Mouse (Mus musculus): ENCODE measurements around the gene Kcnq4. TPM values are rescaled to one million over a fixed set of nuclear protein-coding genes. Genes with fewer than 3 reads are reported as not detected.

Gene Kcnq4
- polyA plus RNA-seq, 1 experiment from 2014 or later: 4.7 TPM

DNA sequence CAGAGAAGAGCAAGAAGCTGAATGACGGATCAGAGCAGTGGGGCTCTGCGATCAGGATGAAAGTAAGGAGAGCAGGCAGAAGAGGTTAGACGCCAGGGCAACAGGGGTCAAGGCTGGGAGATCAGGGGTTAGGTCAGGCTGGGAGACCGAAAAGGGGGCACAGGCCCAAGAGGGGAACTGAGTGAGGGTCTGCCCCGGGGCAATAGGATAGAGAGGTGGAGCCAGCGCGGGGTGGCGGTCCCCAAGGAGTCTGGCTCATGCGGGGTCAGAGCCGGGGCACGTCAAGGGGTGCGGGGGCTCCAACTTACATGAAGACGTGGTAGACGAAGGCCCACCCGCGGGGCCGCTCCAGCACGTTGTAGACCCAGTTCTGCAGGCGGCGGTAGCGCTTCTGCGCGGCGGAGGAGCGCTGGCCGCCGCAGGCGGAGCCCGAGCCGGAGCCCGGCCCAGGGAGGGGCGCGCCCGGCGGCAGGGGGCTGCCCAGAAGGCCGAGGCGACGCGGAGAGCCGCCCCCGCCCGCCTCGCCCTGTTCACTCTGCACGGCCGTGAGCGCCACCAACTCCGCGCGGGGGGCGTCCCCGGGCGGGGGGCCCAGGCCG is 1.8 kb downstream of the Kcnq4 start:
- Histone ChIP-seq H3K36me3 (ENCODE audit: control insufficient read depth, insufficient read depth, low read length) (no peaks in the 10 kb centered on the region), H3K9me3 (ENCODE audit: control insufficient read depth, low read length) (no peaks in the 10 kb centered on the region), H3K27me3 (ENCODE audit: control insufficient read depth, insufficient read depth, low read depth, low read length) (peaks cover 44% of the 10 kb centered on the region), H3K4me1 (replicated peaks; ENCODE audit: control insufficient read depth, insufficient read depth, low read length) (peaks cover 9% of the 10 kb centered on the region), H3K9ac (ENCODE audit: low read length) (peak overlapping the region; percentile 67), H3K27ac (ENCODE audit: low read length) (no peak overlapping the region), H3K4me3 (ENCODE audit: low read length) (peak overlapping the region; percentile 70), H3K4me2 (ENCODE audit: low read depth, low read length) (peak overlapping the region; percentile 100)
- WGBS: 4% methylated on average over 40 of the region's 53 CpGs
- peak; percentile 61 for ATAC-seq (ENCODE audit: low read depth)

- H3K4me1 ChIP-seq (replicated peaks; ENCODE audit: control insufficient read depth, insufficient read depth, low read length): peaks cover 9% of the 10 kb centered on the region
- peaks cover 44% of the 10 kb centered on the region for H3K27me3 ChIP-seq (ENCODE audit: control insufficient read depth, insufficient read depth, low read depth, low read length)
- H3K9ac ChIP-seq (ENCODE audit: low read length): peak overlapping the region; percentile 67; the same call in 1 of the 2 replicates
- WGBS: 40% methylated on average over 10 of the region's 10 CpGs
- H3K36me3 ChIP-seq (ENCODE audit: control insufficient read depth, insufficient read depth, low read length): no peaks in the 10 kb centered on the region
- peak overlapping the region; percentile 70 for H3K4me3 ChIP-seq (ENCODE audit: low read length)
- H3K27ac ChIP-seq (ENCODE audit: low read length): no peak overlapping the region
- H3K9me3 ChIP-seq (ENCODE audit: control insufficient read depth, low read length): no peaks in the 10 kb centered on the region
- no peak for ATAC-seq (ENCODE audit: low read depth)
- H3K4me2 ChIP-seq (ENCODE audit: low read depth, low read length): peak overlapping the region; percentile 100
Measured at GRCm38 (mm10) chr4:120745731-120746551, 2.5 kb downstream of the Kcnq4 start.

- H3K27ac ChIP-seq (ENCODE audit: low read length): no peak overlapping the region
- ATAC-seq (ENCODE audit: low read depth): no peak; the same call in 1 of the 2 replicates
- H3K9ac ChIP-seq (ENCODE audit: low read length): no peak overlapping the region
- no peak overlapping the region for H3K4me2 ChIP-seq (ENCODE audit: low read depth, low read length)
- H3K9me3 ChIP-seq (ENCODE audit: control insufficient read depth, low read length): no peaks in the 10 kb centered on the region
- no peak overlapping the region for H3K4me3 ChIP-seq (ENCODE audit: low read length)
- H3K27me3 ChIP-seq (ENCODE audit: control insufficient read depth, insufficient read depth, low read depth, low read length): peaks cover 26% of the 10 kb centered on the region
- peaks cover 7% of the 10 kb centered on the region for H3K4me1 ChIP-seq (replicated peaks; ENCODE audit: control insufficient read depth, insufficient read depth, low read length)
- H3K36me3 ChIP-seq (ENCODE audit: control insufficient read depth, insufficient read depth, low read length): no peaks in the 10 kb centered on the region
- 38% methylated on average over 3 of the region's 3 CpGs for WGBS
Measured at GRCm38 (mm10) chr4:120743636-120744035, 4.8 kb downstream of the Kcnq4 start.

GRCm38 (mm10) chr4:120741303-120741702 is 7.1 kb downstream of the Kcnq4 start:
- no peak overlapping the region for H3K9ac ChIP-seq (ENCODE audit: low read length)
- H3K4me2 ChIP-seq (ENCODE audit: low read depth, low read length): no peak overlapping the region
- H3K4me3 ChIP-seq (ENCODE audit: low read length): no peak overlapping the region
- ATAC-seq (ENCODE audit: low read depth): peak; percentile 53; the same call in 1 of the 2 replicates
- no peaks in the 10 kb centered on the region for H3K9me3 ChIP-seq (ENCODE audit: control insufficient read depth, low read length)
- peaks cover 4% of the 10 kb centered on the region for H3K4me1 ChIP-seq (replicated peaks; ENCODE audit: control insufficient read depth, insufficient read depth, low read length)
- H3K27ac ChIP-seq (ENCODE audit: low read length): no peak overlapping the region
- peaks cover 6% of the 10 kb centered on the region; the same call in 1 of the 2 replicates for H3K27me3 ChIP-seq (ENCODE audit: control insufficient read depth, insufficient read depth, low read depth, low read length)
- H3K36me3 ChIP-seq (ENCODE audit: control insufficient read depth, insufficient read depth, low read length): no peaks in the 10 kb centered on the region
- 76% methylated on average over 6 of the region's 6 CpGs for WGBS

GRCm38 (mm10) chr4:120734012-120734622 is 14.3 kb downstream of the Kcnq4 start:
- H3K4me3 ChIP-seq (ENCODE audit: low read length): no peak overlapping the region
- peaks cover 17% of the 10 kb centered on the region for H3K4me1 ChIP-seq (replicated peaks; ENCODE audit: control insufficient read depth, insufficient read depth, low read length)
- no peak overlapping the region for H3K4me2 ChIP-seq (ENCODE audit: low read depth, low read length)
- ATAC-seq (ENCODE audit: low read depth): no peak
- H3K36me3 ChIP-seq (ENCODE audit: control insufficient read depth, insufficient read depth, low read length): no peaks in the 10 kb centered on the region
- no peak overlapping the region for H3K9ac ChIP-seq (ENCODE audit: low read length)
- WGBS: 74% methylated on average over 5 of the region's 5 CpGs
- H3K27me3 ChIP-seq (ENCODE audit: control insufficient read depth, insufficient read depth, low read depth, low read length): 0 out of 2 replicates have a peak, but pooled peaks cover 2% of the 10 kb centered on the region
- no peaks in the 10 kb centered on the region for H3K9me3 ChIP-seq (ENCODE audit: control insufficient read depth, low read length)
- H3K27ac ChIP-seq (ENCODE audit: low read length): no peak overlapping the region

- ATAC-seq (ENCODE audit: low read depth): no peak
- no peak overlapping the region for H3K4me2 ChIP-seq (ENCODE audit: low read depth, low read length)
- 44% methylated on average over 6 of the region's 6 CpGs for WGBS
- no peak overlapping the region for H3K4me3 ChIP-seq (ENCODE audit: low read length)
- H3K27ac ChIP-seq (ENCODE audit: low read length): no peak overlapping the region
- H3K9ac ChIP-seq (ENCODE audit: low read length): no peak overlapping the region
- H3K4me1 ChIP-seq (replicated peaks; ENCODE audit: control insufficient read depth, insufficient read depth, low read length): peaks cover 17% of the 10 kb centered on the region
- no peaks in the 10 kb centered on the region for H3K36me3 ChIP-seq (ENCODE audit: control insufficient read depth, insufficient read depth, low read length)
- 0 out of 2 replicates have a peak, but pooled peaks cover 2% of the 10 kb centered on the region for H3K27me3 ChIP-seq (ENCODE audit: control insufficient read depth, insufficient read depth, low read depth, low read length)
- H3K9me3 ChIP-seq (ENCODE audit: control insufficient read depth, low read length): no peaks in the 10 kb centered on the region
Measured at GRCm38 (mm10) chr4:120732737-120733136, 15.7 kb downstream of the Kcnq4 start.

DNA sequence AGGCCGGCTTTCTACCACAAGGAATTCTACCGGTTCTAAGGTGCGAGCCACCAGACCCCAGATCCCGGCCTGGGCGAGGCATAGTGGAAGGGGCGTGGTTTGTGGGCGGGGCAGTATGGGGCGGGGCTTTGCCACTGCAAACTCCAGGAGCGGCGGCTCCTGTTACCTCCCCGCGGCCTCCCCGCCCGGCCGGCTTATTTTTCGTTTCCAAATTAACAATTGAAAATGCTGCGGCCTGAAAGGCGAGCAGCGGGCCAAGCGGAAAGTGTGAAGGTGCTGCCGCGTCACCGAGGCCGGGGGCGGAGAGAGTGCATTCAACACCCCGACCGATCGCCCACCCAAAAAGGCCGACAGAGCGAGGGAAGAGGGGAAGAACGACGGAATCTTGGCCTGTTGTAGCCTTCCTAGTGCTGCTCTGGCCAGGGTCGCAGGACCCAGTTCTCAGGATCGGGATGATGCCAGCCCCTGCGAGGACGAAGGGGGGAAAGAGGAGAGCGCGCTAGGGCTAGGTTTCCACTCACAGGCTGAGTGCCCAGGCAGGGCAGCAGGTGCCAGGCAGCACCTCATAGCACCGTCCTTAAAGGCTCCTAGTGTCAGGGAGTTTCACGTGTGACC is 17.3 kb downstream of the Kcnq4 start:
- ATAC-seq (ENCODE audit: low read depth): peak; percentile 85
- peak overlapping the region; percentile 62 for H3K4me3 ChIP-seq (ENCODE audit: low read length)
- peak overlapping the region; percentile 96 for H3K4me2 ChIP-seq (ENCODE audit: low read depth, low read length)
- 0 out of 2 replicates have a peak, but pooled peaks cover 2% of the 10 kb centered on the region for H3K27me3 ChIP-seq (ENCODE audit: control insufficient read depth, insufficient read depth, low read depth, low read length)
- no peaks in the 10 kb centered on the region for H3K36me3 ChIP-seq (ENCODE audit: control insufficient read depth, insufficient read depth, low read length)
- under 1% methylated on average over 40 of the region's 40 CpGs for WGBS
- H3K9me3 ChIP-seq (ENCODE audit: control insufficient read depth, low read length): no peaks in the 10 kb centered on the region
- H3K9ac ChIP-seq (ENCODE audit: low read length): peak overlapping the region; percentile 65
- H3K4me1 ChIP-seq (replicated peaks; ENCODE audit: control insufficient read depth, insufficient read depth, low read length): peaks cover 17% of the 10 kb centered on the region
- no peak overlapping the region for H3K27ac ChIP-seq (ENCODE audit: low read length)

DNA sequence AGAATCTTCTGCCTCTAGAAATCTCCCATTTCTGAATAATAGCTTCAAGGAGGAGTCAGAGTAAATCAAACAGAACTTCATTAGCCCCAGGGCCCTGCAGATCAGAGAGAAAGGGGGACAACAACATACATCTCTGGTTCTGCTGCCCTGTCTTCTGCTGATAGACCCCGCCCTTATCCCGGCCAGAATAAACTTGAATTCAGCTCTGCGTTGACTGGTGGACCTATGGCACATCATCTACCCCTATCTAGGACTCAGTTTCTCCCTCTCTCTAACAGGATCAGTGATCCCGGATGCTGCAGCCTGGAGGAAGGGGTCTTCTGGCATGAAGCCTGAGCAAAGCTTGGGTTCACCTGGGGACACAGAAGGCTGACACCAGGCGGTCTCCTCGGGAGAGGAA is 17.8 kb downstream of the Kcnq4 start:
- ATAC-seq (ENCODE audit: low read depth): no peak; the same call in 1 of the 2 replicates
- H3K27ac ChIP-seq (ENCODE audit: low read length): no peak overlapping the region
- peaks cover 17% of the 10 kb centered on the region for H3K4me1 ChIP-seq (replicated peaks; ENCODE audit: control insufficient read depth, insufficient read depth, low read length)
- 0 out of 2 replicates have a peak, but pooled peaks cover 2% of the 10 kb centered on the region for H3K27me3 ChIP-seq (ENCODE audit: control insufficient read depth, insufficient read depth, low read depth, low read length)
- H3K9me3 ChIP-seq (ENCODE audit: control insufficient read depth, low read length): no peaks in the 10 kb centered on the region
- peak overlapping the region; percentile 62 for H3K4me3 ChIP-seq (ENCODE audit: low read length)
- H3K9ac ChIP-seq (ENCODE audit: low read length): peak overlapping the region; percentile 29; the same call in 1 of the 2 replicates
- H3K4me2 ChIP-seq (ENCODE audit: low read depth, low read length): peak overlapping the region; percentile 96
- H3K36me3 ChIP-seq (ENCODE audit: control insufficient read depth, insufficient read depth, low read length): no peaks in the 10 kb centered on the region
- 22% methylated on average over 6 of the region's 6 CpGs for WGBS

All from lung, embryonic 16.5 days (tissue).